Mouse (Mus musculus) brain, embryonic 14.5 days (tissue): ENCODE results near the gene Decr2.

Source experiments
- CTCF ChIP-seq: fragments of 200-500 bp; IDR thresholded peaks from 2 replicates; pipeline ENCODE4 v1.5.1; 2012; ENCODE audit warnings: inconsistent platforms, mild to moderate bottlenecking, moderate library complexity, borderline replicate concordance; ENCODE audit not compliant: insufficient read depth, insufficient read length; ENCODE audit errors: extremely low read depth
- POLR2A ChIP-seq: fragments of 200-500 bp; IDR thresholded peaks from 2 replicates; pipeline ENCODE4 v1.6.1; 2012; ENCODE audit warnings: mild to moderate bottlenecking, inconsistent platforms, borderline replicate concordance; ENCODE audit not compliant: poor library complexity, insufficient read depth, insufficient read length, severe bottlenecking; ENCODE audit errors: extremely low read depth

- no peak for TF ChIP-seq POLR2A
- TF ChIP-seq CTCF: no peak
These were observed 25.9 kb upstream of the Decr2 start for GRCm38 (mm10) chr17:26115956-26116487.
